Mouse (Mus musculus): ENCODE data around the gene Kremen2.
"Not testable (repeated sequence)": the region's sequence is repeated elsewhere in the genome, so short reads cannot be mapped to it uniquely, and the experiment has no call there.

The Kremen2 gene

GRCm38 (mm10) chr17:23745301-23746251 lies at the start of gene Kremen2:
Gene Kremen2 (minus strand): TSS chr17:23745833.
- no peak for DNase-seq (ENCODE audit: low spot score)

GRCm38 (mm10) chr17:23795323-23795722 lies 49.7 kb upstream of the Kremen2 start:
- no peak for DNase-seq (ENCODE audit: low spot score)

GRCm38 (mm10) chr17:23791079-23791357 lies 45.4 kb upstream of the Kremen2 start:
- no peak for DNase-seq (ENCODE audit: low spot score)

- DNase-seq (ENCODE audit: low spot score): peak; percentile 32
These were observed 44.8 kb upstream of the Kremen2 start, which contains the start of gene Srrm2 for GRCm38 (mm10) chr17:23790269-23791078. Gene Srrm2 (plus strand): TSS chr17:23790532.

GRCm38 (mm10) chr17:23789749-23790268 lies 44.2 kb upstream of the Kremen2 start:
- DNase-seq (ENCODE audit: low spot score): no peak

GRCm38 (mm10) chr17:23788973-23789372 lies 43.3 kb upstream of the Kremen2 start:
- no peak for DNase-seq (ENCODE audit: low spot score)

- DNase-seq (ENCODE audit: low spot score): no peak
These were observed 40.9 kb upstream of the Kremen2 start for GRCm38 (mm10) chr17:23786510-23786931.

GRCm38 (mm10) chr17:23785561-23786471 lies 40.2 kb upstream of the Kremen2 start, which contains the start of gene Flywch2:
Gene Flywch2 (minus strand): TSS chr17:23786081.
- peak; percentile 70 for DNase-seq (ENCODE audit: low spot score)

GRCm38 (mm10) chr17:23783352-23783751 lies 37.7 kb upstream of the Kremen2 start:
- no peak for DNase-seq (ENCODE audit: low spot score)

- no peak for DNase-seq (ENCODE audit: low spot score)
These were observed 32.8 kb upstream of the Kremen2 start for GRCm38 (mm10) chr17:23778447-23778846.

- no peak for DNase-seq (ENCODE audit: low spot score)
These were observed 31.5 kb upstream of the Kremen2 start for GRCm38 (mm10) chr17:23777141-23777540.

GRCm38 (mm10) chr17:23776216-23776615 lies 30.6 kb upstream of the Kremen2 start:
- no peak for DNase-seq (ENCODE audit: low spot score)

GRCm38 (mm10) chr17:23774090-23774489 lies 28.5 kb upstream of the Kremen2 start:
- peak; percentile 69 for DNase-seq (ENCODE audit: low spot score)

- no peak for DNase-seq (ENCODE audit: low spot score)
These were observed 28.0 kb upstream of the Kremen2 start for GRCm38 (mm10) chr17:23773676-23774075.

GRCm38 (mm10) chr17:23772219-23772556 lies 26.6 kb upstream of the Kremen2 start:
- DNase-seq (ENCODE audit: low spot score): not testable (repeated sequence)

GRCm38 (mm10) chr17:23771284-23772218 lies 25.9 kb upstream of the Kremen2 start, which contains the start of gene Flywch1:
Gene Flywch1 (minus strand): TSS chr17:23771602.
- DNase-seq (ENCODE audit: low spot score): peak; percentile 92

GRCm38 (mm10) chr17:23770896-23771283 lies 25.3 kb upstream of the Kremen2 start:
- no peak for DNase-seq (ENCODE audit: low spot score)

GRCm38 (mm10) chr17:23770493-23770892 lies 24.9 kb upstream of the Kremen2 start:
- no peak for DNase-seq (ENCODE audit: low spot score)

GRCm38 (mm10) chr17:23762976-23763375 lies 17.3 kb upstream of the Kremen2 start:
- DNase-seq (ENCODE audit: low spot score): no peak

- no peak for DNase-seq (ENCODE audit: low spot score)
These were observed 15.5 kb upstream of the Kremen2 start for GRCm38 (mm10) chr17:23761155-23761554.
